Mouse (Mus musculus) lung, embryonic 15.5 days (tissue): ENCODE results near the gene Mrpl48. TPM values are rescaled to one million over a fixed set of nuclear protein-coding genes. Genes with fewer than 3 reads are reported as not detected.

Experiments used
- ATAC-seq: fragments of 200-750 bp; cut with Nextera tagmentation; 2 replicates; pipeline ENCODE4 v1.8.0; 2017; ENCODE audit warnings: moderate number of reproducible peaks, borderline replicate concordance; ENCODE audit not compliant: low FRiP score, low TSS enrichment; ENCODE audit errors: extremely low read depth
- H3K27ac ChIP-seq: fragments of 300-500 bp; sonication (generic); 2 replicates; pipeline ENCODE4 v1.5.1; 2015; ENCODE audit warnings: moderate library complexity, mild to moderate bottlenecking, inconsistent platforms
- H3K27me3 ChIP-seq: fragments of 300-500 bp; sonication (generic); 2 replicates; pipeline ENCODE4 v1.6.1; 2015; ENCODE audit warnings: inconsistent platforms
- H3K36me3 ChIP-seq: fragments of 300-500 bp; sonication (generic); 2 replicates; pipeline ENCODE4 v1.6.1; 2015; ENCODE audit warnings: inconsistent platforms
- H3K4me1 ChIP-seq: fragments of 300-500 bp; sonication (generic); 2 replicates; pipeline ENCODE4 v1.6.1; 2015; ENCODE audit warnings: inconsistent platforms
- H3K4me2 ChIP-seq: fragments of 300-500 bp; sonication (generic); 2 replicates; pipeline ENCODE4 v1.6.1; 2015; ENCODE audit warnings: inconsistent platforms, mild to moderate bottlenecking, moderate library complexity
- H3K4me3 ChIP-seq: fragments of 300-500 bp; sonication (generic); 2 replicates; pipeline ENCODE4 v1.5.1; 2015; ENCODE audit warnings: mild to moderate bottlenecking, inconsistent platforms
- H3K9ac ChIP-seq: fragments of 300-500 bp; sonication (generic); 2 replicates; pipeline ENCODE4 v1.6.1; 2015; ENCODE audit warnings: inconsistent platforms
- H3K9me3 ChIP-seq: fragments of 300-500 bp; sonication (generic); 2 replicates; pipeline ENCODE4 v1.6.1; 2016; ENCODE audit warnings: inconsistent platforms
- WGBS: fragments of 180-500 bp; shearing (Covaris S2); methylation state at CpG from one replicate; pipeline ENCODE4 v1.1.7; 2015; 5-methylcytosine and 5-hydroxymethylcytosine counted together
- polyA plus RNA-seq: library from polyadenylated mRNA; unstranded; fragments of >200 nt; fragmentation: Nextera tagmentation; extraction: Ambion mirVana; gene quantifications from 2 replicates; pipeline ENCODE4 v1.2.1, GENCODE M21; 2015

Gene Mrpl48
- polyA plus RNA-seq = 77.0 and 82.1 TPM in 2 replicates

DNA sequence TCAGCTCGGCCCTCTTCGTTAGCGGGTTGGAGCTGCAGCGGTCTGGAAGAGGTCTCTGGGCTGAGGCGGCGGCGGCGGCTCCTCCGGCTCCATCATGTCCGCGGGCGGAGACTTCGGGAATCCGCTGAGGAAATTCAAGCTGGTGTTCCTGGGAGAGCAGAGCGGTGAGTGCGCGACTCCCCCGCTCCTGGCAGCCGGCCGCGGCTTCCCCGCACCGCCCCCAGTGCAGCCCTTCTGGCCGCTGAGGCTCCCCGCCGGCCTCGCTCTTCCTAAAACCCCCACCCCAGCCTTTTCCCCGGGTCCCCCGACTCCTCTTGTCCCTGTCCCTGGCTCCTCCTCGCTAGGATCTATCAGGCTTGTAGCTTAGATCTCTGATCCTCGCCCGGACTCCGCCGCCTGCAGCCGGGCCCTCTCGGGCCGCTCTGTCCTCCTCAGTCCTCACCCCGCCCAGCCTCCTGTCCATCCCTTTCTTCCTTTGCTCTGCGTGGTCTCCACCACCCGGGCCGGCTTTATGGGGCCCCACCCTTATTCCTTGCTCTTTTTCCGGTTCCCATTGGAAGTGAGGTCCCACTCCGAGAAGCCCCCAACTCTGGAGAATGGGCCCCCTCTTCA, at the start of gene Mrpl48:
TSS of gene Mrpl48 (minus strand) at position 172 of the 612 bp plus-strand sequence.
- H3K4me1 ChIP-seq = peaks cover 15% of the 10 kb centered on the region; the same call in 1 of the 2 replicates
- H3K9ac ChIP-seq = peak within 1 kb of the TSS; percentile 100
- peak within 1 kb of the TSS; percentile 63 for H3K4me2 ChIP-seq
- H3K27me3 ChIP-seq = no peaks in the 10 kb centered on the region
- WGBS = 1% methylated on average over 43 of the region's 43 CpGs
- H3K4me3 ChIP-seq = peak within 1 kb of the TSS; percentile 100
- no peaks in the 10 kb centered on the region for H3K36me3 ChIP-seq
- peak; percentile 33 for ATAC-seq
- H3K27ac ChIP-seq = peak within 1 kb of the TSS; percentile 99
- no peaks in the 10 kb centered on the region for H3K9me3 ChIP-seq

DNA sequence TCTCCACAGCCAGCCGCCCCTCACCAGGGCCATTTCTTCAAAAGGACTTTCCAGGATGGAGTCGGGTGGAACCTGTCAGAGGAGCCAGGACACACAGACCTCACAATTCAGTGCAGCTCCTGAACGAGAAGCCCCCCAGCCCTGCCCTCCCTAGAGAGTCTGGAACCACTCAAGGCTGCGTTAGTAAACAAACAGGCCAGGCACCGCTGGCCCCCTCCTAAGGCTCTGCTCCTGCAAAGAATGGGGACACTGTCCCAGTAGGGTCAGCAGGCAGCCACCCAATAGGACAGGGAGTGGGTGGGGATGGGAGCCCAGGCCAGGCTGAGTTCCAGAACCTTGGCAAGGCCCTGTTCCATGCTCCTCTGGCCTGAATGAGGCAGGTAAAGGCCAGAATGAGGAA, 48.6 kb upstream of the Mrpl48 start:
- no peak overlapping the region for H3K9ac ChIP-seq
- no peaks in the 10 kb centered on the region for H3K27me3 ChIP-seq
- no peak overlapping the region for H3K4me3 ChIP-seq
- H3K4me2 ChIP-seq = no peak overlapping the region
- H3K27ac ChIP-seq = no peak overlapping the region
- H3K36me3 ChIP-seq = no peaks in the 10 kb centered on the region
- no peaks in the 10 kb centered on the region for H3K9me3 ChIP-seq
- H3K4me1 ChIP-seq = no peaks in the 10 kb centered on the region; the same call in 1 of the 2 replicates
- no peak for ATAC-seq
- WGBS = 14% methylated on average over 5 of the region's 5 CpGs

DNA sequence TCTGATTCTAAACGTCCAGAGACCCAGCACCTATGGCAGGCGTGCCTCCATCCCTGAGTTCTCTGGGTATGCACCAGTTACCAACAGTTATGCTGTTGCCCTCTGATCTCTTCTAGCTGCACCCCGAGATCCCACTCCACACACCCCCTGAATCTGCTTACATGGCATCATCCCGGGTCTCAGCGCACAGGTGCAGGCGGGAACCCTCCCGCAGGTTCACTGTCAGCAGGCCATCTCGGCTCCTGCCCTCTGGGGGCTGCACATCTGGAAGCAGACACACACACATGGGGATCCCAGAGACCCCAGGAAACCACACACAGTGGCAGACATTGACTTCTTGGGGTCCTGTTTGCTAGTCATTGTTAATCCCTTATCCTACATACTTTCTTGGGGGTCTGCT, 46.3 kb upstream of the Mrpl48 start:
- no peaks in the 10 kb centered on the region; the same call in 1 of the 2 replicates for H3K36me3 ChIP-seq
- no peak overlapping the region for H3K9ac ChIP-seq
- peaks cover under 1% of the 10 kb centered on the region for H3K4me1 ChIP-seq
- H3K27ac ChIP-seq = no peak overlapping the region
- WGBS = 86% methylated on average over 8 of the region's 8 CpGs
- no peak overlapping the region for H3K4me2 ChIP-seq
- H3K4me3 ChIP-seq = no peak overlapping the region
- ATAC-seq = no peak
- no peaks in the 10 kb centered on the region for H3K27me3 ChIP-seq
- H3K9me3 ChIP-seq = no peaks in the 10 kb centered on the region

DNA sequence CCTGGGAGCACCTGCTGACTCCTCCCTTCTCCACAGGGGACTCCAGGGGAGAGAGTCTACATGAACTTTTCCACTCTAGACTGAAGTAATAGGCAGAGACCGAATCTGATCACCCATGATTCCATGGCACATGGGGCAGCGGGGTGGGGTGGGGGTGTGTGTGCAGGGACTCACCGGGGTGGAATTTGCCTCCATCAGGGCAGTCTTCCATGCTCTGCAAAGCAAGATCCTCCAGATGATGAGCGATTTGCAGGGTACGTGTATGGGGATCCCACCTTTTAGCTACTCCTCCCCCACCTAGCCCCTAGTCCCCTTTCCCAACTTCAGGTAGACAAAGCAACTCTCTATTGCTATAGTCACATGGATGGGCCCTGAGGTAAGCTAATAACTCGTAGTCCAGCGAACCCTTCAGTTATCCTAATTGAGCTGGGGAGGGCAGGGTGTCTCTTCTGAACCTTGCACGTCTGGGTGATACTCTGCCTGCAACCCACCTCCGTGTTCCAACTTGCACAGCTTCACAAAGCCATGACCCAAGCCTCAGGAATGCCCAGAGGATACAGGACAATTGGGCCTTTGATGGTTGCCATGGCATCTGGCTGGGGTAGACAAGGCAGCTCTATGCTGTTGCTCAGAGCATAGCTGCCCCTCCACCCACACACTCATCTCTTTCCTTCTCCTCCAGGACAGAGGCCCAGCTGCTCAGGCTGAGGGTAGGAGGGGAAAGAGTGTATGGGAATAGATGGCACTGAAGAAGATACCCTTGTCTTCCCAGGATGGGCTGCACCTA, 45.6 kb upstream of the Mrpl48 start:
- 79% methylated on average over 9 of the region's 9 CpGs for WGBS
- Histone ChIP-seq H3K4me3 (no peak overlapping the region), H3K4me1 (peaks cover 3% of the 10 kb centered on the region), H3K9ac (no peak overlapping the region), H3K36me3 (no peaks in the 10 kb centered on the region; the same call in 1 of the 2 replicates), H3K27ac (no peak overlapping the region), H3K4me2 (no peak overlapping the region), H3K27me3 (no peaks in the 10 kb centered on the region), H3K9me3 (no peaks in the 10 kb centered on the region)
- no peak for ATAC-seq

DNA sequence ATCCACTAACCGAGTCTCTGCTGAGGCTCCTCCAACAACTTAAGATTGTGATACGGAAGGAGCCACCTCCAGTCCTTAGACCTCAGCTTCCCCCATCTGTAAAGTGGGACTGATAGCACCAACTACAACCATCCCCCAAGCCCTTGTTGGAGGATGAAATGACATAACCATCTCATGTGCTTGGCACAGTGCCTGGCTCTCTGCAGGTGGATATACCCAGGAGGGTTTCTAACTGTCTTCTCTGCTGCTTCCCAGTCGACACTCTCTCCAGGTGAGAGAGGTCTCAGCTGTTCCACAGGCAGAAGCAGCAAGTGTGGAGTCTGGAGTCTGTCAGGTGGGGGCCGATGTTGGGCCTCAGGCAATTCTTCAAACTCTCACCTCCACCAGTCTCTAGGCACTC, 42.9 kb upstream of the Mrpl48 start:
- no peaks in the 10 kb centered on the region for H3K27me3 ChIP-seq
- no peaks in the 10 kb centered on the region; the same call in 1 of the 2 replicates for H3K36me3 ChIP-seq
- no peak overlapping the region for H3K4me3 ChIP-seq
- WGBS = 58% methylated on average over 4 of the region's 4 CpGs
- no peak overlapping the region for H3K4me2 ChIP-seq
- ATAC-seq = no peak
- H3K9ac ChIP-seq = no peak overlapping the region
- H3K27ac ChIP-seq = no peak overlapping the region
- H3K9me3 ChIP-seq = no peaks in the 10 kb centered on the region
- peaks cover 3% of the 10 kb centered on the region; the same call in 1 of the 2 replicates for H3K4me1 ChIP-seq

DNA sequence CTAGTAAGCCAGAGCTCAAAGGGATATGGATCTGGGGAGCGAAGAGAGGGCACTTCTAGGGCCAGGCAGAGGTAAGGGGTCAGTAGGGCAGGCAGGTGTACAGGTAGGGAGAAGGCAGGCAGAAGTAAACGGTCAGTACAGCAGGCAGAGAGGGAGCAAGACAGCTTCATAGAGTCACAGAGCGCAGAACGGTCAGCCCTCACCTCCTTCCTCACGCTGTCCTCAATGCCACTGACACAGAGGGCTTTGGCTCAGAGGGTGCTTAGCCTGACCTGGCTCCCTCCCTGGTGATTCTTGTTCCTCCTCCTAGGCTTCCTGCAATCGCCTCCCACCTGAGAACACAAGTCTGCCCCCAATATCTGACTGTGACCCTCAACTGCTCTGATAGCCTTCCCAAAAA, 42.3 kb upstream of the Mrpl48 start:
- H3K4me2 ChIP-seq = no peak overlapping the region
- H3K27ac ChIP-seq = no peak overlapping the region
- H3K27me3 ChIP-seq = no peaks in the 10 kb centered on the region
- peaks cover 3% of the 10 kb centered on the region; the same call in 1 of the 2 replicates for H3K4me1 ChIP-seq
- no peaks in the 10 kb centered on the region; the same call in 1 of the 2 replicates for H3K36me3 ChIP-seq
- WGBS = 76% methylated on average over 6 of the region's 6 CpGs
- H3K4me3 ChIP-seq = no peak overlapping the region
- no peak overlapping the region for H3K9ac ChIP-seq
- H3K9me3 ChIP-seq = no peaks in the 10 kb centered on the region
- no peak for ATAC-seq

DNA sequence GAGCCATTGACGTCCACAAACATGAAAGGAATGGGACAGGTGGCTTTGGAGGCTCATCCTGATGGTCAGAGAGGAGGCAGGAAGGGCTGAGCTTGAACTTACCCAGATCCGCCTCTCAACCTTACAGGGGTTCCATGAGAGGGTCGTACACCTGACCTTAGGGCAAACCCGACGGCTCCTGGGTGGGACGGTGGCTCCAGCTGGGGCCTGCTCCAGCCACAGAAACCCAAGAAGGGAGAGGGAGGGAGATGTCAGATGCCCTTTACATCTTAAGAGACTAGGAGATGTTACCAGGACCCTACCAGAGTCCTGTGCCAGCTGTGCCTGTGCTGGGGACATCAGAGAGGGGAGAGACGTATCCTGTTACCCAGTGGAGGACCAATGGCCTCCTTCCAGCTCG, 41.7 kb upstream of the Mrpl48 start:
- Histone ChIP-seq H3K36me3 (no peaks in the 10 kb centered on the region; the same call in 1 of the 2 replicates), H3K4me1 (peaks cover 3% of the 10 kb centered on the region; the same call in 1 of the 2 replicates), H3K9ac (no peak overlapping the region), H3K4me3 (no peak overlapping the region), H3K27ac (no peak overlapping the region), H3K9me3 (no peaks in the 10 kb centered on the region), H3K27me3 (no peaks in the 10 kb centered on the region), H3K4me2 (no peak overlapping the region)
- WGBS = 54% methylated on average over 8 of the region's 8 CpGs
- ATAC-seq = no peak

DNA sequence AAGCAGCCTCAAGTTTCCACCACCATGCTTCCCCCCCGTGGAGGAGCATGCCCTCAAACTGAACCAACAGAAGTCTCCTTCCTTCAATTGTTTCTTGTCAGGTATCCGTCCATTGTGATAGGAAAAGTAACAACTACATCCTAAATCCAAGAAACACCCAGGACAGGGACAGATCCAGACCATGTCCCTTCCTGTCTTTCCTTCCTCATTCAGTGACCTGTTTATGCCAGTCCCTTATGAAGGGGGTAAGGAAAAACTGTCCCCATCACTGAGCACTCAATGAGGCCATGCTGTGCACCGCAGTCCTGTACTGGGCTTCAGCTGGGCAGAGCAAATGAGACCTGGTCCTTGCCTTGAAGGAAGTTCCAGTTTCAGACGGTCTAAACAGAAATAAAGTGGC, 41.0 kb upstream of the Mrpl48 start:
- 62% methylated on average over 4 of the region's 4 CpGs for WGBS
- Histone ChIP-seq H3K27me3 (no peaks in the 10 kb centered on the region), H3K4me2 (no peak overlapping the region), H3K27ac (peak overlapping the region; percentile 42; the same call in 1 of the 2 replicates), H3K4me1 (peaks cover 3% of the 10 kb centered on the region; the same call in 1 of the 2 replicates), H3K4me3 (no peak overlapping the region), H3K9me3 (no peaks in the 10 kb centered on the region), H3K9ac (no peak overlapping the region), H3K36me3 (no peaks in the 10 kb centered on the region; the same call in 1 of the 2 replicates)
- no peak for ATAC-seq

DNA sequence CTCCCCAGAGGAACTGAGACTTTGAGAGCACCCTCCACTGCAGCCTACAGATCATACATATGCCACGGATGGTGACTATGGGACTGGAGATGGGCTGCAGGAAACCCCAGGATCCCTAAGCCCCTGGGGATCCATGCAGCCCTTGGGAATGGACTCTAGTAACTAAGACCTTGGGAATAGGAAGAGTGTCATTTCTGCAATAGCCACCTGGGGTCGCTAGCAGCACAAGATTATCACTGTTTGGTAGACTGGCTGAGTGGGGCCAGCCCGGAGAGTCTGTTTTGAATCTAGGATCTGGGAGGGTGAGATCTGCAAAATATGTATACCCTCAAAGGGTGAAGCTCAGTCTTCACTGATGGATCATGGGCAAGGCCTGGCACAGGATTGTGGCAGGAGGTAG, 37.0 kb upstream of the Mrpl48 start:
- no peaks in the 10 kb centered on the region for H3K27me3 ChIP-seq
- ATAC-seq = no peak
- H3K9ac ChIP-seq = no peak overlapping the region
- H3K36me3 ChIP-seq = 0 out of 2 replicates have a peak, but pooled peaks cover 5% of the 10 kb centered on the region
- H3K9me3 ChIP-seq = no peaks in the 10 kb centered on the region
- no peak overlapping the region for H3K4me2 ChIP-seq
- 26% methylated on average over 3 of the region's 3 CpGs for WGBS
- no peak overlapping the region for H3K4me3 ChIP-seq
- H3K27ac ChIP-seq = no peak overlapping the region
- H3K4me1 ChIP-seq = peaks cover 3% of the 10 kb centered on the region; the same call in 1 of the 2 replicates

DNA sequence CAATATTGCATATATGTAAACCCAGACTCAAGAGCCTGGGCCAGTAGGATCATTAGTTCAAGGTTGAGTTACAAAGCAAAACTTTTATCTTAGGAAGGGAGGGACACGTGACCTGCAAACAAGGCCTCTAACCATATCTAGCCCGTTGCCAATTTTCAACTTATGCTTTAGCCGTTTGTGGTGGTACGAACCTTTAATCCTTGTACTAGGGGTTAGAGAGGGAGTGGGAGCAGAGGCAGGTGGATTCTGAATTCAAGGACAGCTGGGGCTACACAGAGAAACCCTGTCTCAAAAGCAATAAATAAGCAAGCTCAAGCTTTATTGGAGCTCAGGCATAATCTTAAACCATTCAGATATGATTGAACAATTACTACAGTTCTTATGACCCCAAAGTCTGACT, 34.3 kb upstream of the Mrpl48 start:
- H3K9me3 ChIP-seq = no peaks in the 10 kb centered on the region
- H3K27me3 ChIP-seq = no peaks in the 10 kb centered on the region
- H3K9ac ChIP-seq = no peak overlapping the region
- no peaks in the 10 kb centered on the region for H3K4me1 ChIP-seq
- no peak for ATAC-seq
- no peak overlapping the region for H3K4me2 ChIP-seq
- 80% methylated on average over 4 of the region's 4 CpGs for WGBS
- 0 out of 2 replicates have a peak, but pooled peaks cover 9% of the 10 kb centered on the region for H3K36me3 ChIP-seq
- H3K27ac ChIP-seq = no peak overlapping the region
- H3K4me3 ChIP-seq = no peak overlapping the region

DNA sequence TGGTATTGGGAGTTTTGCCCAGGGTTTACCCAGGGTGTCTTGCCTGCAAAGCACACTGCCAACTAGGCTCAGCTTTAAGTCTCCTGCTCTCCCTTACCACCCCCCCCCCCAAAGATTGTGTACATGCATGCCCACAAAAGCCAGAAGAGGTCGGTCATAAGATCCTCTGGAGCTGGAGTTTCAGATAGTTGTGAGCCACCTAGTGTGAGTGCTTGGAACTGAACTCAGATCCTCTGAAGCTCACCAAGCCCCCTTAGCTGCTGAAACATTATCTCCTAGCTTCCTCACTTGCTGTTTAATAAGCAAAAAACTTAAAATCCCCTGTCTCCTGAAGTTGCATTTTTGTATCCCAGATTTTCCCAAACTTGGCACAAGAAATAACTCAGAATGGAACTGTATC, 29.6 kb upstream of the Mrpl48 start:
- ATAC-seq = no peak
- Histone ChIP-seq H3K27me3 (no peaks in the 10 kb centered on the region), H3K4me1 (no peaks in the 10 kb centered on the region), H3K27ac (no peak overlapping the region), H3K9ac (no peak overlapping the region), H3K4me3 (no peak overlapping the region), H3K9me3 (no peaks in the 10 kb centered on the region), H3K4me2 (no peak overlapping the region), H3K36me3 (peaks cover 17% of the 10 kb centered on the region; the same call in 1 of the 2 replicates)
- 5% methylated on average over 1 of the region's 1 CpGs for WGBS

DNA sequence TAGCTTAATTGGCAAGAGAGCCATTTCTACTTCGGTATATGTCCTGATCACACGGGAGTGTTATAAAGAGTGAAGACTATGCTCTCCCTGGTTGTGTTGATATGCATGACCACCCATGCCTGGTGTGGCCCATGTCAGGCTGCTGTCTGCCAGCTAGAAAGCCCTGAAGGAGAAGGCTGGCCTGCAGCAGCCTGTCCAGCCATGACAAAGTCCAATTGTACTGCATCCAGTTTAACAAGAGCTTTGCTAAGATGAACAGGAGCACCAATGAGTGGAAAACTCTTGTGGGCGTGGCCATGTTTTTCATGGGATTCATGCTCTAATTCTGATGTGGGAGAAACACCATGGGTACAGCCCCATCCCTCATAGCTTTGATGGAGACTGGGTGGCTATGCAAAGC, 16.4 kb upstream of the Mrpl48 start:
- ATAC-seq = no peak
- H3K9me3 ChIP-seq = no peaks in the 10 kb centered on the region
- H3K4me2 ChIP-seq = no peak overlapping the region
- whole genome bisulfite sequencing = 87% methylated on average over 3 of the region's 3 CpGs
- no peaks in the 10 kb centered on the region for H3K27me3 ChIP-seq
- H3K4me1 ChIP-seq = no peaks in the 10 kb centered on the region
- no peak overlapping the region for H3K27ac ChIP-seq
- peaks cover under 1% of the 10 kb centered on the region; the same call in 1 of the 2 replicates for H3K36me3 ChIP-seq
- H3K4me3 ChIP-seq = no peak overlapping the region
- H3K9ac ChIP-seq = no peak overlapping the region
